Mouse (Mus musculus): ENCODE measurements around the gene Irgm2.
"Not testable (repeated sequence)": the region's sequence is repeated elsewhere in the genome, so short reads cannot be mapped to it uniquely, and the experiment has no call there.

The Irgm2 gene

DNA sequence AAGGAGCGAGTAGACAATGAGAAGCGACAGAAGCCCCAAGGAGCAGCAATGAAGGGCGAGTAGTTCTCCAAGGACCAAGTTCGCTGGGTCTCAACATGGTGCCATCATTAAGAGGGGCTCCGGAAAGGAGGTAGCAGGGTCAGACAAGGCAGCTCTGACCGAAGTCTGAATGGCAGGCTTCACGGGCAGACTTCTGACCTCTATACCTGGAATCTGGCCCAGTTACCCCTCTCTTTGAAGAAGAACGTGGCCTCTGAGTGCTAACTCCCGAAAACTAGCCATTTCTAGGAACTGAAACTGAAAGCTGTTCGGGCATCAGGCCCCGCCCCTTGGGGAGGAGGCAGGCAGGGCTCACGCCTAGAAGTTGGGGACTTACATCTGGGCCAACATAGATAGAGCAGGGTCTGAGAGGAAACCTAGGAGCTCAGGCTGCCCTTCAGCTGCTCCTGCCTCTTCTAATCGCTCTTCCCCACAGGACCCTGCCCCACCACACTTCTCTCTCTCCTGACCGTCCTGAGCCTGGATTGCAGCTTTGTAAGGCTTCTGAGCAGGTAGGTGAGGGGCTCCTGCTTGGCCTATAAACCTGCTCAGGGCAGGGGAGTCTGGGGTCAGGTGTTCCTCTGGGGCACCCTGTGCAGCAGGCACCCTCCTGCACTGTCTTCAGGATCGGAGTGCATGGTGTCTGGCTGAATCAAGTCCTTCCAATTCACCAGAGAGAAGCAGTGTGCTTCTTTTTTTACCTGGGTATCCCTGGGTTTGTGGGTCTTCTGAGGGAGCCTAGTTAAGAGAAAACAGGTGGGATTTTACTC, at the start of gene Irgm2, which contains the start of gene Igtp:
Irgm2 (plus strand) TSS at position 390 of the 809 bp plus-strand sequence.
Igtp (plus strand) TSS at position 328 of the 809 bp plus-strand sequence.
- DNase-seq (ENCODE audit: extremely low spot score, low spot score): peak; percentile 54

DNA sequence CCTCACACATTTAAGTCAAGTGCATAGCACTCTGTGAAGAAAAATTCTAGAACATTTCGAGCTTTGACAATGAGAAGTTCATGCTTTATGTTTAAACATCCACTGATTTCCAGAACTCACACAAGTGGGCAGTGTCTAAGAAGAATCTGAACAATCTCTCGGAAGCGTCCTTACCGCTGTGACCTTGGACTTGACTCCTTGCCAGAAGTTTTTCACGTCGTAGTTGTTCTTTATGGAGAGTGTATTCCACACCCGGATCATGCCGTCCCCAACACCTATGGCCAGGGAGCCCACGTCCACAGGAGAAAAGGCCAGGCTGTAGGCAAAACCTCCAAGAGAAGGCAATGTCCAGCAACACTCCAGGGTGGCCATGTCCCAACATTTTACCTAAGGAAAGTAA, 44.0 kb upstream of the Irgm2 start:
- DNase-seq (ENCODE audit: extremely low spot score, low spot score): no peak

DNA sequence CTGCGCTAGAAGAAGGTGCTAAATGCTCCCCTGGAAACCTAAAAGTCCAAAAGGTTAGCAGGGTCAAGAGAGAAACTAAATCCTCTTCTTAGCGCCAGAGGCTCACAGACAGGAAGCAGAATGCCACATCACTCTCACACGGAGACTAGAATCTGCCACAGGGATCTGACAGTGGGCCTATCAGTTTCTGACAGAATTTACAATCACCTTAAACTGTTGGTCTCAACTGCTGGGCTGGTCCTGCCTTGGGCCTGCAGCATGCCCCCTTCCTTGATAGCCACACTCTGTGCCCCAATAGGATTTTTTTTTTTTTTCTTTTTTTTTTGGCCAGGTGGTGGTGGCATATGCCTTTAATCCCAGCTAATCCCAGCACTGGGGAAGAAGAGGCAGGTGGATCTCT, 42.5 kb upstream of the Irgm2 start:
- no peak for DNase-seq (ENCODE audit: extremely low spot score, low spot score)

DNA sequence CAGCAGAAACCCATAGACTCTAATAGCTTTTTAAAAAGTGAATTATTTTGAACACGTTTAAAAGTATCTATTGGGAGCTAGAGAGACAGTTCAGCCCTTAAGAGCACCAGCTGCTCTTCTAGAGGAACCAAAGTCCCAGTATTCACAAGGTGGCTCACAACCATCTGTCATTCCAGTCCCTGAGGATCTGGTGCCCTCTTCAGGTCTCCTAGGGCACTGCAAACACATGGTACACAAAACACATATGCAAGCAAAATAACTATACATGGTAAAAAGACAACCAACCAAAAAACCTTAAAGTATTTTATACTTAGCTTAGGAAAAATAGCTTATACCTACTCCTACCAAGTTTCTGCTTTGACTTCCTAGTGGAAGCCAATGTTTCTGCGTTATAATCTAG, 34.3 kb upstream of the Irgm2 start:
- no peak for DNase-seq (ENCODE audit: extremely low spot score, low spot score)

DNA sequence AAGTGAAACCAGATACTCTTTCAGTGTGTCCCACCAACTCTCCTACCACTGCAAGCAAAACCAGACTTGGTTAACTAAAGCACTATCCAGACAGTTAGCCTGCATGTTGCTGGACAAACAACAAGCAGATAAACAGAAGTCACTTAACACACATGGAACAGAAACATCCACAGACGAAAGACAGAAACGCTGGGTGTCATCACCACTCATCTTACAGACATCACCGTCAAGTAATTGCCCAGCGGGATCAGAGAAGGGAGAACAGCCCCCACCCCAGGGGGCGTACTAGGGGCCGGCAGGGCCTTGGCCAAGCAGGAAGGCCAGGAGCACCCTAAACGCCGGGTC, 31.6 kb upstream of the Irgm2 start:
- no peak for DNase-seq (ENCODE audit: extremely low spot score, low spot score)

DNA sequence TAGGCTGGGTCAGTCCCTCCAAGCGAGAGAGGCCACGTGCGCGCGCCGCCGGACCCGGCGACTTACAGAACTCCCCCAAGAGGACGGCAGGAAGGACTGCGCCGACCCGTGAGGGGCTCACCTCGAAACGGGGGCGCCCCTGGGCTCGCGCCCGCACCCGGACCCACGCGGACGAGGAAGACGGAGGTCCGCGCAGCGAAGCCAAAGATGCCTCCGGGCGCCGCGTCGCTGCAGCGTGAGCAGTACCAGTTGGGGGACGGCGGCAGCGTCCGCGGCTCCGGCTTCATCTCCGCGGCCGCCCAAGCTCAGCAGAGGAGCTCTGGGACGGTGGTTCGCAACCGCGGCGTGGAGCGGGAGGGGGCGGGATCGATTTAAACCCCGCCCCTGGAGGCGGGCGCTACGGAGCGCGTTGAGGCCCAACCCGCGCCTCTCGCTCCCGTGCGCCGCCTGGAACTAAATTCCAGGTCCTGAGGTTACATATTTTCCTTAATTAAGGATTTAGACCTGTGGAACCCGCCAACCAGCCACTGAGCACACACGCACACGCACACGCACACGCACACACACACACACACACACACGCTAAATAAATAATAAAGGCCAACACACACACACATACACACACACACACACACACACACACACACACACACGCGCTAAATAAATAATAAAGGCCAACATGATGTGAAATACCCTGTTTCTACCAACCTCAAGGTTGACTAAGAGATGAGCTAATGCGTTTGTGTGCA, 31.1 kb upstream of the Irgm2 start, which contains the start of gene Gemin5:
Gemin5 (minus strand) TSS at position 373 of the 749 bp plus-strand sequence.
- DNase-seq (ENCODE audit: extremely low spot score, low spot score): peak; percentile 87

DNA sequence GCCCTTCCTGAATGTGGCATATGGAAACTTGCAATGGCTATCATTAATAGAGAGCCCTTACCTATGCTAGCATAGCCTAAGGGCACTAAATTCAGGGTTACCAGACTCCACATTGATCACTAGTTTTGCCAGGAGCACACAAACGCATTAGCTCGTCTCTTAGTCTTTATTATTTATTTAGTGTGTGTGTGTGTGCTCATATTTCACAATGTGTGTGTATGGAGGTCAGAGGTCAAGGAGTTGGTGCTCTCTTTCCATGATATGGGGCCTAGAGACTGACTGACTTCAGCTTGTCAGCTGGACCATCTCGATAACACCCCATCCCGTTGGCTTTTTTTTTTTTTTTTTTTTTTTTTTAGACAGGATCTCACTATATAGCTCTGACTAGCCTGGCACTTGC, 29.8 kb upstream of the Irgm2 start:
- no peak for DNase-seq (ENCODE audit: extremely low spot score, low spot score)

DNA sequence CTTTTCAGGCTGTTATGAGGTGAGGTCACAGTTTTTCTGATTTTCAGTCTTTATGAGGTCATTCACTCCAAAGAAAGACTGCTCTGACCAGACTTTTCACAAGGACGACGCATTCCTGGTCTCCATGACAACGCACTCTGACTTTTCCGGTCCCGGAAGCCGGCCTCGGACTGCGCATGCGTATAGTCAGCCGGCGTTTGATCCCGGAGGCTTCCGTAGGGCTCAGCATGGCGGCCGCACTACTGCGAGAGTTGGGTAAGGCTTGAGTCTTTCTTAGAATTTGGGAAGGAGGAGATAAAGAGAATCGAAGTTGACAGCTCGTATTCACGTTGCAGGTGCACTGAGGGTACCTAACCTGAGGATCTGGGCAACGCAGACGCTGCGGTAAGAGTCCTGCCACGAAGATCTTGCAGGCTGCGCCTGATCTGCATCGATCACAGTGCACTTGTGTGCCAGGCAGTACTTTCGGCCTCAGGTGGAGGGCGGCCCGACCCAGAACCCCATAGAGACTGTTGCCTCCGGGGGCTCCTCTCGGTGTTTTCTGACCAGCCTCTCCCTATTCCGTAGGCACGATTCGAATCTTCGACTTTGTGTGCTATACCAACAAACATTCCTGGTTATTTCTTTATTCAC, 27.8 kb upstream of the Irgm2 start, which contains the start of gene Mrpl22:
Mrpl22 (plus strand) TSS at position 203 of the 633 bp plus-strand sequence.
- peak; percentile 98 for DNase-seq (ENCODE audit: extremely low spot score, low spot score)

DNA sequence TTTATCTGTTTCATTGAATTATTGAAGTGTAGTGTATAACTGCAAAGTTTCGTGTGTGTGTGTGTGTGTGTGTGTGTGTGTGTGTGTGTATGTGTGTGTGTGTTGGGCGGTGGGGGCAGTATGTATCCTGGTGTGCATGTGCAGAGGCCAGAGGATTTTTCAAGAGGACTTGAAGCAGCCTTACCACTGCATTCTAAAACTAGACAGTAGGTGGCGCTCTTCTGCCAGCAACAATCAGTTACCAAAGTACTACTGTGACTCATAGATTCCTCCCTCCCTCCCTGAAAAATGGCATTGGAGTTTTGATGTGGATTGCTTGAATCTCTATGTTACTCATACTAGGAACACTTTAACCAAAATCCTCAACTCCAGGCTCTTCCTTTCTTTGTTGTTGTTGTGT, 19.9 kb upstream of the Irgm2 start:
- DNase-seq (ENCODE audit: extremely low spot score, low spot score): peak; percentile 62

DNA sequence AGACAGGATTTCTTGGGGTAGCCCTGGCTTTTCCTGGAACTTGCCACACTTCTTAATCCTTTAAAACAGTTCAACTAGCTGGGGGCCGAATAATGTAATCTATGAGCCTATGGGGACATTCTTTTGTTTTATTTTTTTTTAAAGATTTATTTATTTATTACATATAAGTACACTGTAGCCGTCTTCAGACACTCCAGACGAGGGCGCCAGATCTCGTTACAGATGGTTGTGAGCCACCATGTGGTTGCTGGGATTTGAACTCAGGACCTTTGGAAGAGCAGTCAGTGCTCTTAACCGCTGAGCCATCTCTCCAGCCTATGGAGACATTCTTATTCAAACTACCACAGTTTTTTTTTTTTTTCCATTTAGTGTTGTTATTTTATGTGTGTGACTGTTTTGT, 19.4 kb upstream of the Irgm2 start:
- DNase-seq (ENCODE audit: extremely low spot score, low spot score): not testable (repeated sequence)

DNA sequence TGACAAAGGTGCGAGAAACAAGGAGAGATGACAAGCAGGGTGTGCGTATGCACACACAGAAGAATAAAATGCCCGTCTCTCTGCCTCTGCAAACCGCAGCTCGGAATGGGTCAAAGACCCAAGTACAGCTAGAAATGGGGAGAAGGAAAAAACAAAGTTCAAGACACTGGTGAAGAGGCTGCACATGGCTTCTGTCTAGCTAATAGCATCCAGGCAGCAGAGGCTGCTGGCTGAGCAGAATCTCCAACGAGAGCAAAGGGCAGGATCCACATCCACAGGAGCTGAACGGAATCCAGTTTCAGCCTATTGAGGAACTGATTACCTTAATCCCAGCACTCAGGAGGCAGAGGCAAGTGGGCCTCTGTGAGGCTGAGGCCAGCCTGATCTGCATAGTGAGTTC, 18.7 kb upstream of the Irgm2 start:
- no peak for DNase-seq (ENCODE audit: extremely low spot score, low spot score)

DNA sequence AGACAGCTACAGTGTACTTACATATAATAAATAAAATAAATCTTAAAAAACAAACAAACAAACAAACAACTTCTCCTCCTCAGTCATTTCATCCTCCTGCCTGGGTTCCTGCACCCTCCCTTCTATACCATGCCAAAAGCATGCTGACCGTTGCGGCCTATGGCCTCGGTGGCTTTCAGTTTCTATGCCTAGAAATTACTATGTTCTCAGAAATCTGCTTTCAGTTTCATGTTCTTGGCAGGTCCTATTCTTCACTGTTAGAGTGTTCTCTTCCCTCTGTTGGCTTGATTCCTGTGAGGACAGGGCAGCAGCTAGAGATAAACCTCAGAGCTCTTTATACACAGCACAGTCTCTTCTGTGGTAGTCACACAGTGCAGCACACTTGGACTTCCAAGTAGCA, 15.8 kb upstream of the Irgm2 start:
- DNase-seq (ENCODE audit: extremely low spot score, low spot score): no peak

DNA sequence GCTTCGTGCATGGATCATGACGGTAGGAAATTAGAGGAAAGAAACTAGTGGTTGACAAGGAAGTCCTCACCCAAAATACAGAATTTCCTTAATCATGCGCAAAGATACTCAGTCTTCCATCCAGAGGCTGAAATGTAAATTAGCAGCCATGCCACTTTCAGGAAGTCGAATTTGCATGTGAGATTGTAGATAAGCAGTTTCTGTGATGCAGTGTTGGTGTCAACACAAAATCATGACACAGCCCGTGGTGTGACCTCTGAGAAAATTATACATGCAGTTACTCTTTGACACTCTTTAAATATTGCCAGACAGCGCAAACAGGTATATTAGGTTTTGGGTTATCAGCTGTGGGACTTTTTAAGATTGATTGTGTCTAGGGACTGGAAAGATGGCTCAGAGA, 9.7 kb upstream of the Irgm2 start:
- DNase-seq (ENCODE audit: extremely low spot score, low spot score): no peak

DNA sequence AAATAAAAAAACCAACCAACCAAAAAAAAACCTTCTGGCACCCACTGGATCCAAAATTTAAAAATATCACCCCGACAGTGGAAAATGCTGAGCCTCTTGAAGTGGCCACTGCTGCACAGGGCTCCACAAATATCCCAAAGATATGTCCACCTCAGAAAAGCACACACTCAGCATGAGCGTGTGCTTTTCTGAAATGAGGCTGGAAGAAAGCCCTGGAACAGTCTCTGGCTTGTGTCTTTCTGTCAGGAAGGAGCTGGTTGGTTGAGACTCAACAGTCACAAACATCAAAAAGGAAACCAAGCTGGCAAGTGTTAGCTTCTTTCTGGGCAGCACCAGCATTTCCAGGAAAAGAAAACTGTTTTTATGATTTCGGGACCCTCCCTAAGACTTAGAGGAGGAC, 6.1 kb upstream of the Irgm2 start:
- DNase-seq (ENCODE audit: extremely low spot score, low spot score): no peak

DNA sequence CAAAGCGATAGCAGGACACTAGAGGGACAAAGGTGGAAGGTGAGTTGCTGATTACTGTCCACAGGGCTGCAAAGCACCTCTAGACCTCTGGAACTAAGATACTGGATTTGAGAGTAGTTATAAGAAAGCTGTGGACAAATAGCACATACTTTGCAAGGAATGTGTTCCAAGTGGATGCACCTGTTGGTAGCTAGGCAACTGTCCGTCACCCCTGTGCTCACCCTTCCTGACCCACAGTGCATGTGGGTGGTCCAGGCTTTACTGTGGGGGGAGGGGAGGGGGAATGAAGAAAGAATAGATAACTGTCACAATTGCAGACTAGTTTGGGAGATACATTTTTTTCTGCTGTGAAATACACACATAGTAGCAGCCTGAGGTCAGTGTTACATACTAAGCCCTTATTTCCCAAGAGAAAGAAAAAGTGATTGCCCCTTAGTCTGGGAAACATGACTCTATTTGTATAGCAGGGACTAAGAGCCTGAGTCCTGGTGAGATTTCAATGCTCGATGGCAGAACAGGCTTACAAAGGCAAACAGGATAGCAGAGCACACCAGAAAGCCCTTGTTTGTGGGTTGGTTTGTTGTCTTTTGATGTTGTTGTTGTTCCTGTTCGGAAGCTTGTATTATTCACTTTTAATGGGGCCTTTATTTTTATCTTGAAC, 5.4 kb upstream of the Irgm2 start:
- DNase-seq (ENCODE audit: extremely low spot score, low spot score): no peak

DNA sequence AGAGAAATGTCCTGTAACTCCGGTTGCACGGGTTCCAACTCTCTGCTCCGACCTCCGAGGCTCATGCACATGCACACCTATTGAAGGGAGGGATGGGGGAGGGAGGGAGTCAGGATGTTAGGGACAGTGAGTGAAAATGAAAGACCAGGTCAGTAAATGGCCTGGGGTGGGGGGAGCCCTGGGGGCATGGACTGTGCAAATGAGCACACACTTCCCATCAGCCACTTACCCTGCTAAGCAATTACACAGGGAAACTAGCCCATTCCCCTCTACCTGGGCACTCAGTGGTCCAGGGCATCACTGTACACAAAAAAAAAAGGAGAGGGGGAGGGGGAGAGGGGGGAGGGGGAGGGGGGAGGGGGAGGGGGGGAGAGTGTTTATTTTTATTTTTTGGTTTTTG, 755 bp upstream of the Irgm2 start:
- DNase-seq (ENCODE audit: extremely low spot score, low spot score): no peak

DNA sequence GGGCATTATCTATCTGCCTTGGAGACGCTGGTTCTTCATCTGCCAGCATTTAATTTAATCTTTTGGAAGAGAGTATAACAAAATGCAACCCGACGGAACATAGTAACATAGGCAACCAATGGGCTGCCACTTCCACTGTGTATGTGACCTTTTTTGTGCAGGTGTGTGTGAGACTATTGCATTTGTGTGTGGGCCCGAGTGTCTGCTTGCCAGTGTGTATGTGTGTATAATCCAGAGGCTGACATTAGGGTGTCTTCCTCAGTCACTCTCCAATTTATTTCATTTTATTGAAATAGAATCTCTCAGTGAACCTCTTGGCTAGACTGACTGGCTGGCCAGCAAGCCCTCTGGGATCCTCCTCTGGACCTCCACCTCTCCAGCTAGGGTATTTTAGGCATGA, 808 bp downstream of the Irgm2 start:
- no peak for DNase-seq (ENCODE audit: extremely low spot score, low spot score)

DNA sequence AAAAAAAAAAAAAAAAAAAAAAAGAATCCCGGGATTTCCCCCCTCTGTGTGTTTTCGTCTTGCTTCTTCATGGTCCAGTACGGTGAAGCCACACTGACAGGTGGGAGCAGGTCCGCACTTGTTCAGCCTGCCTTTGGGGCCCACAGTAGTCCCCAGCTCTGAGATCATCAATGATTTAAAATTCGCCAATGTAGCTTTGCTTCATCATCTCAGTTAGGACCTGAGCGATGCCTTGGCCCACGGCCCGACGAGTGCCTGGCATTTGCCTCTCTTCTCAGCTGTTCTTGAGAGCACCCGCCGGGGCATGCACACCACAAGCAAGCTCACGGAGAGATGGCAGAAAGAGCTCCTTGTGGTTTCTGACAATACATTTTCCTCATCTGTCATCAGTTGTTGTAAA, 1.6 kb downstream of the Irgm2 start:
- DNase-seq (ENCODE audit: extremely low spot score, low spot score): no peak

DNA sequence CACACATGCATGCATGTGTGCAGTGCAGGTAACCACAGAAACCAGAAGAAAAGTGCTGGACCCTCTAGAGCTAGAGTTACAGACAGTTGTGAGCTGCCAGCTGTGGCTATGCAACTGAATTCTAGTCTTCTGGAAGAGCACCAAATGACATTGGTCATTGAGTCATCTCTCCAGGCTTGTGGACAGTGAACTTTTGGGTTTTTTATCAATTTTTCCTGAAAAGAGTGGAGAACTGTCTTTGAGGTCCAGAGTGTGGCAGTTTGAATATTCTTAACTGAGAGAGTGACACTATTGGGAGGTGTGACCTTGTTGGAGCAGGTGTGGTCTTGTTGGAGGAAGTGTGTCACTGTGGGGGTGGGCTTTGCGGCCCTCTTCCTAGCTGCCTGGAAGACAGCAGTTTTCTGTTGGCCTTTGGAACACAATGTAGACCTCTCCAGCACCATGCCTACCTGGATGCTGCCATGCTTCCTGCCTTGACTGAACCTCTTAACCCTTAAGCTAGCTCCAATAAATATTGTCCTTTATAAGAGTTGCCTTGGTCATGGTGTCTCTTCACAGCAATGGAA, 11.0 kb downstream of the Irgm2 start:
- DNase-seq (ENCODE audit: extremely low spot score, low spot score): no peak

DNA sequence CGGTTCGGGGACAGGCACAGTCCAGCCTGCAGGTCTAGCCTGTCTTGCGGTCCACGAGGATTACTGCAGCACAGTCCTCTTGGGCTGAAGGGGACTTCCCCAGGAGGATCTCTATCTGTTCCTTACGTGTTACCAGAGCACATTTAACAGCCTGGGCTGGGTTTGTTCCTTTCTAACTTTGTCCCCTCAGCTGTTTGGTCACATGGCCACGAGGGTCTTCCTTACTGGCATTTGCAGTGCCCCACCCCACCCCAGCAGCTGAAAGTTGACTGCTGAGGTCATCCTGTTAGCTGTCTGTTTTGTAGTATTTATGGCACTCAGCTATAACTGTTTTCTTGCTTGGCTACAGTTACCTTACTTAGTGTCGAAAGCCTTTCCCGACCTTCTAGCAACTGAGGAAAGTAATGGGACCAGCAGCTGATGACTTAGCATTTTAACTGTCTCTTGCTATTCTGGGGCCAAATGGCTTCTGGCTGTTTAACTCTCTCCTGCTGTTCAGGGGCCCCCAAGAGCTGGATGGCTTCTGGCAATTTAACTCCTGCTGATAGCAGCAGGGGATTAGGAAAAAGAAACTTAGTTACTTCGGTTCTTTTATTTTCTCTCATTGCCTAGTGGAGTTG, 11.8 kb downstream of the Irgm2 start:
- no peak for DNase-seq (ENCODE audit: extremely low spot score, low spot score)

DNA sequence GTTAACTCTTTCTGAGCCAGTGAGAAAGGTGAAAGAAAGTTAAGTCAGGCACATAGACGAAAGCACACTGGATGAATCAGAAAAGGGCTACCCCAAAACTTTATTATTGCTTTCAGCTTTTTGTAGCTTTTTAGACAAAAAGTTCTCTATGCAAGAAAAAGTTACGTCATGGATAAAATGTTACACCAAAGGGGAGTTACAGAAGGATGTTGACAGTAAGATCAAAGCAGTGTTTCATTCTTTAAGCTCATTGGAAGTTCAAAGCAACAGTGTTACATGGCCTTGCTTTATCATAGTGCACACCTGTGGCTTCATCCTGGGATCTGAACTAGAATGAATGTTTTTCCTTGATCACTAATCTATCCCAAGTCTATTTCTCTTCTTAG, 12.3 kb downstream of the Irgm2 start:
- no peak for DNase-seq (ENCODE audit: extremely low spot score, low spot score)

Measured in neural tube, embryonic 10.5 days (tissue).